Mouse (Mus musculus): Measurements from ENCODE around the gene Ngfr. TPM values are rescaled to one million over a fixed set of nuclear protein-coding genes. Genes with fewer than 3 reads are reported as not detected.

Gene Ngfr
- total RNA-seq, 2 experiments from 2014 or later = 1.3 TPM

DNA sequence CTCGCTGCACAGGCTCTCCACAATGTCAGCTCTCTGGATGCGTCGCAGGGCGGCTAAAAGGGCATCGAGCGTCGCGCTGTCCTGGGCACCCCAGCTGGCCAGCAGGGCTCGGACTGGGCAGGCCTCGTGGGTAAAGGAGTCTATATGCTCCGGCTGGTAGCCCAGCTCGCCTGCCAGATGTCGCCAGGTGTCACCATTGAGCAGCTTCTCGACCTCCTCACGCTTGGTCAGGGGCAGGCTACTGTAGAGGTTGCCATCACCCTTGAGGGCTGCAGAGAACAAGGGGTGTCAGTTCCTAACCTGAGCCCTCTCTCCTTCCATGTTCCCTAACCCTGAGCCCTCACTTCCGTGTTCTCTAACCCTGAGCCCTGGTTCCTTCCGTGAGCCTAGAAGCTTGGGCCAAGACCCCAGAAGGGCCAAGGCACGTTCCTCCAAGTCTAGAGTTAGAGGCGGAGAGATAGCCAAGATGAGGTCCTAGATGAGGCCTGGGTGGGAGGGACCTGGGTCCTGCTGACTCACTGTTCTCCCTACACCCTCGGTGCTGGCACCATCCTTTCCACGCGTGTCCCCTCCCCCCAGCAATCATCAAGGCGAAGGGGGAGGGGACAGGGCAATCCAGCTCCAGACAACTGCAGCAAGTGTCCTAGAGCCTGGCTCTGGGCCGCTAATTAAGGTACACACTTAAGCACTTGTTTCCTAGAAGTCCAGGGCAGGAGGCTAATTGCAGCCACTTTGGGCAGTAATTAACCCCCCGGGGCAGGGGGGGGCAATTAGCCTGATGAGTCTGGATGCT lies 16.5 kb downstream of the Ngfr start:
- Histone ChIP-seq H3K4me3 (no peak overlapping the region), H3K27ac (no peak overlapping the region)
- TF ChIP-seq CTCF (conservative IDR thresholded peaks at IDR 0.05) = no peak
- no peak for DNase-seq (ENCODE audit: low spot score in 2 of 2)

DNA sequence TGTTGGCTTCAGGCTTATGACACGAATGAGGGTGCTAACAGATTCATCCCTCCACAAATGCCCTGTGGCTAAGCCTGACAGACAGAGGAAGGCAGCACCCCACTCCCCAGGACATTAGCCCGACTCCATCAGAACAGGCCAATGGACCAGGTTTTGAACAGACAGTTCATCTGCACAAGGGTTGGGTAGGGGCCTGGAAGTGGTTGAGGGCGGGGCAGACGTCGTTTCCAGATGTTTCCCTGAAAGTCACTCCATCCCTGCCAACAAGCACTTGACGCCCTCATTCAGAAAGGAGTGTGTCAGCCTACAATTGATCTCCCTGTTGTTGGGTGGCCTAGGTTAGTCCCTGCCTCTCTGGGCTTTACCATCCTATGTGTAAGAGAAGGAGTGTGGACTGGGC lies 17.6 kb downstream of the Ngfr start:
- Histone ChIP-seq H3K4me3 (no peak overlapping the region), H3K27ac (no peak overlapping the region)
- no peak for DNase-seq (ENCODE audit: low spot score in 2 of 2)
- TF ChIP-seq CTCF (conservative IDR thresholded peaks at IDR 0.05) = no peak

DNA sequence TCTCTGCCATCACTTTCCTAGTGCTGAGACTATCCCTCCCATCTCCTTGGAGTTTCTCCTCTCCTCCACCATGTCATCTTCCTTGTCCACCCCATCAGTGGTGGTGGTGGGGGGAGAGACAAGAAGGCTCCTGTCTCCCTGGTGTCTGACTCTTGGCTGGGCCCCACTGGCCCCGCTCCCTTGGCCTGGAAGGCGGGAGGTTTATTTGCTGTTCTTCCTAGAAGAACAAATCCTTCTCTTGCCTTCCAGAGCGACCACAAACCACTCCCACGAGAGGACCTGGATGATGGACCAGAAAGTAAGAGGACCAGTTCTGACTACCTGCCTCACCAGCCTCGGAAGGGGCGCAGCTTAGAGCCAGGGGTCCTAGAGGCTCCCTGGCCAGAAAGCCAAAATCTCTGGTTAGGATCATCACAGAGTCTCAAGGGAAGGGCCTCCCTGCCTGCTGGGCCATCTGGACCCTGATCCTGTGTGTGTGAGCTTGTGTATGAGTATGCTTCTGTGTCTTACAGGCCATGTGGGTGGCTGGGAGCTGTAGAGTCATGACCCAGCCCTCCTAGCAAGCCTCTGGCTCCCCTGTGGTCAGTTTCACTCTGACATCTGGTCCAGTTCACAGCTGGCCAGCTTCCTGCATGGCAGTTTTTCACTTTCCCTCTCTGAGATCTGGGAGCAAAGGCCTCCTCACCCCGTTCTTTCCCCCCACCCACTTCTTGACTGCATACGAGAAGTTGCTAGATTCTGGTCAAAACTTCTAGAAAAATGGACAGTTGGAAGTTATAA lies 19.4 kb downstream of the Ngfr start:
- Histone ChIP-seq H3K4me3 (no peak overlapping the region), H3K27ac (no peak overlapping the region)
- no peak for TF ChIP-seq CTCF (conservative IDR thresholded peaks at IDR 0.05)
- no peak for DNase-seq (ENCODE audit: low spot score in 2 of 2)

DNA sequence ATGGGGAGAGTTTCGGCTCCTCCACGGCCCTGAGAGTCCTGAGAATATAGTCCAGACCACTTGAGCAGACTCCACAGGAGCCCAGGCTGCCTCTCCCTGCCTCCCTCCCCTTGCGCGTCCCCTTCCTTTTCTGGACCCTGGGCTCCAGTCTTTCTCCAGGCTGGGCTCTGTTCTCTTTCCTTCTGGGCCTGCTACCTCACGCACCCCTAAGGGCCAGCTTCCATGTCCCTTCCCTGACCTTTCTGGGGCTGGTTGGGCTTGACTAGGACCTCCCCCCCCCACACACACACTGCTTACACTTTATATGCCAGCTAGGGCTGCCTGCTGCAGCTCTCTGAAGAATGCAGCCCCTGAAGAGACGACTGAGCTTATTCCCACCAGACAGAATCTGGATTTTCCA lies 20.2 kb downstream of the Ngfr start:
- H3K27ac ChIP-seq = no peak overlapping the region
- no peak for TF ChIP-seq CTCF (conservative IDR thresholded peaks at IDR 0.05)
- DNase-seq (ENCODE audit: low spot score in 2 of 2) = no peak
- H3K4me3 ChIP-seq = no peak overlapping the region

DNA sequence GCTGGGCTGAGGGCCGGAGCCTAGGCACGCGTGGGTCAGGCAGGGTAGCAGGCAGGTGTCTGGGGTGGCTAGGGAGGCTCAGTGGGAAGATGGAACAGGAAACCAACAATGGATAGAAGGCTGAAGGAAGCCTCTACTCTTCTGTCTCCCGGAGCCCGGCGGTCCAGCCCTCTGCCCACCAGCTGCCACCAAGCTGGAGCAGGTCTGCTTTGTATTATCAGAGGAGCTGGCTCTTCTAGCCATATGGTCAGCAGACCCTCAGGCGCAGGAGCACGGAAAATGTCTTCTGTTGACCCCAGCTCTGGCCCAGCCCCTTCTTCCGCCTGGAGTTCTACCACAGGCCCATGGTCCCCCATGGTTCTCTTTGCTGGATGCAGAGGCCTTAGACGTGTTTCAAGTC lies 22.2 kb downstream of the Ngfr start:
- no peak for DNase-seq (ENCODE audit: low spot score in 2 of 2)
- Histone ChIP-seq H3K4me3 (no peak overlapping the region), H3K27ac (no peak overlapping the region)
- no peak for TF ChIP-seq CTCF (conservative IDR thresholded peaks at IDR 0.05)

DNA sequence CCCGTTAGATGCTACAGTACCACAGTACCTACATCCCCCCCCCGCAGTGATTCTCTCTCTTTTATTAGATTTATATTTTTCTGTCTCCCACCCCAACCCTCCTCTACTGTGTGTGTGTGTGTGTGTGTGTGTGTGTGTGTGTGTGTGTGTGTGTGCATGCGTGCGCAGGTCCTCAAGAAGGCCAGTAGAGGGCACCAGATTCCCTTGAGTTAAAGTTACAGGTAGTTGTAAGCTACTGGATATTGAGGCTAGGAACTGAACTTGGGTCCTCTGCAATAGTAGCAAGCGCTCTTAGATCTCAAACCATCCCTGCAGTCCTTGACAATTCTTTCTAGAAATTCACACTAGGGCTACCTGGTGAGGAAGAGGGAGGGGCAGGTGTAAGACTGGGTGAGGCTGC lies 23.7 kb downstream of the Ngfr start:
- H3K27ac ChIP-seq = no peak overlapping the region
- TF ChIP-seq CTCF (conservative IDR thresholded peaks at IDR 0.05) = no peak
- H3K4me3 ChIP-seq = no peak overlapping the region
- no peak for DNase-seq (ENCODE audit: low spot score in 2 of 2)

DNA sequence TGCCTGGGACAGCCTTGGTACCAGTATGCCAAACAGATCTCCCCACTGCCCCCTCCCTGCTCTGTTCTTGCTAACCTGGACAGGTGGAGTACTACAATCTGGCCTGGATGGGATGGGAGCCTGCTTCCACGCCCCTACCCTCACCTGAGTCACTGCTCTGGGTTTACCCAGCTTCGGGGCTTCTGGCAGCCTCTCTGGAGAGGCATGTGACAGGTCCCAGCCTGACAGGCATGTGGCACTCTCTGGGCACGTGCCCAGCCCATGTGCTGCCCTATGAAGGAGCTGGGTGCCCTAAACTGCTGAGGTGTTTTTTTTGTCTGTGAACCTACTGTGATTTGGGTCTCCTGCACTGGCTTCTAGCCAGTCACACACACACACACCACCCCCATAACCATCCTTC lies 26.8 kb downstream of the Ngfr start:
- no peak for DNase-seq (ENCODE audit: low spot score in 2 of 2)
- H3K27ac ChIP-seq = no peak overlapping the region
- no peak overlapping the region for H3K4me3 ChIP-seq
- TF ChIP-seq CTCF (conservative IDR thresholded peaks at IDR 0.05) = no peak

DNA sequence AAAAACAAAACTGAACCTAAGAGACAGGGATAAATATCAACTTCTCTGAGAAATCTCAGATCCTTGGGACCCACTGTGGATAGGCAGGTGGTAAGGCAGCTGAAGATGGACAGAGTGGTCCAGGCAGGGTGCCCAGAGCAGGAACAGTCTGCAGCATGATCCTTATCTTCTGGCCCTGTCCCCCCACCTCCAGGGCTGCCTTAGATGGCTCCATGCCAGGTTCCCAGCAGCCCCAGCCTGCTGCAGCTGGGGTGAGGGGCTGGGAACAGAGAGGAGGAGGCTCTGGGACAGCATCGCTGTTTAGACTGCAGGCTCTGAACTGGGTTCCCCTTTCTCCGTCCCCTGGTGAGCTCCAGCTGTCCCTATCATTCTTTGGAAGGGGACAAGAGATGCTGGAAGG lies 27.8 kb downstream of the Ngfr start:
- Histone ChIP-seq H3K4me3 (no peak overlapping the region), H3K27ac (no peak overlapping the region)
- TF ChIP-seq CTCF (conservative IDR thresholded peaks at IDR 0.05) = no peak
- DNase-seq (ENCODE audit: low spot score in 2 of 2) = no peak

DNA sequence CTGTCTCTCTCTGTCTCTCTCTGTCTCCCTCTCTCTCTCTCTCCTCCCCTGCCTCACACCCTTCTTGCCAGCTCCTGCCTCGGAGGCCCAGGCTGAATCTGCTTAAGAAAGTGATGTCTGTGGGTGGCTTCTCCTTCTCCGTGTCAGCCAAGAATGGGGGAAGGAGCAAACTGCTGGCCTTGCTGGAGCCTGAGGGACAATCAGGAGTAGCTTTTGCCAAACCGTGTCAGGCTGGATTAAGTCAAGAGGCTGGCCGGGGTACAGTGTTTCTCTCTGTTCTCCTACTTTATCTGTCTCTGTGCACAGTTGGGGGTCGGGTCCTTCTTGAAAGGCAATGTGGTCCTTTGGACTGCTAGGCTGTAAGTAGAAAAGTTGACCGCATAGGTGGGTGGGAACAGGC lies 29.8 kb downstream of the Ngfr start:
- DNase-seq (ENCODE audit: low spot score in 2 of 2) = no peak

DNA sequence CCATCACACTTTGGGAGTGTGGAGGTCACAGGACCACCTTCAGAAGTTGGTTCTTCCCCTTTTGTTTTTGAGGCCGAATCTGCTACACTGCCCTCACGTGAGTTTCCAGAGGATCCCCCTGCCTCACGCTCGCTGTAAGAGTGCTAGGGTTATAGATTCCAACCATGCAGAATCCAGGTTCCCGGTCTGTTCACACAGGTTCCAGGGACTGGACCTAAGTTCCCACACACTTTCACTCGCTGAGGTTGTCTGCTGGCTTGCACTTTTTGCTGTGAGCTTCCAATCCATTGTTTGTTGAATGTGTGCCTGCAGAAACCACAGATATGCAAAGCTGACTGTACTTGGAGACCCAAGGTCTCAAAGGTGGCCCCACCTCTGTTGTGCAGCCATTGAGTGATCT lies 30.5 kb downstream of the Ngfr start:
- H3K27ac ChIP-seq = no peak overlapping the region
- no peak for DNase-seq (ENCODE audit: low spot score in 2 of 2)
- TF ChIP-seq CTCF (conservative IDR thresholded peaks at IDR 0.05) = no peak
- H3K4me3 ChIP-seq = no peak overlapping the region

More for the DNA sequence above, 29.8 kb downstream of the Ngfr start:
- H3K4me3 ChIP-seq = no peak overlapping the region
- no peak for TF ChIP-seq CTCF (conservative IDR thresholded peaks at IDR 0.05)
- no peak overlapping the region for H3K27ac ChIP-seq

DNA sequence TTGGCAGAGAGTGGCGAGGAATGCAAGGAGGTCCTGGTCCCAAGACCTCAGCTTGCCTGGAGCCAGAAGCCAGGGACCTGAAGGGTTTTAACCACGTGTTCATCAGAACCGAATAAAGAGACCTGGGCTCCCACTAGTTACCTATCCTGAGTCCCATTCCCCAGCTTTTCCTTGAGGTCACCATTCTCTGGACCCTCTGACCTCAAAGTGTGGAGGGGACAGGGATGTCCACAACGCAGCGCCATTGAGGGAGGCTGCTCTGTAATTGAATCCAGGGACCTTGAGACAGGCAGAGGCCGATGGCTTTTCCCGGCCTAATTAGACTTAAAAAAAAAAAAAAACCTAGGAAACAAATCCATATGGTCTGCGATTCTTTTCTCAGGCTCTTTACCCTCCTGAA lies 32.3 kb downstream of the Ngfr start:
- H3K4me3 ChIP-seq = no peak overlapping the region
- no peak overlapping the region for H3K27ac ChIP-seq

DNA sequence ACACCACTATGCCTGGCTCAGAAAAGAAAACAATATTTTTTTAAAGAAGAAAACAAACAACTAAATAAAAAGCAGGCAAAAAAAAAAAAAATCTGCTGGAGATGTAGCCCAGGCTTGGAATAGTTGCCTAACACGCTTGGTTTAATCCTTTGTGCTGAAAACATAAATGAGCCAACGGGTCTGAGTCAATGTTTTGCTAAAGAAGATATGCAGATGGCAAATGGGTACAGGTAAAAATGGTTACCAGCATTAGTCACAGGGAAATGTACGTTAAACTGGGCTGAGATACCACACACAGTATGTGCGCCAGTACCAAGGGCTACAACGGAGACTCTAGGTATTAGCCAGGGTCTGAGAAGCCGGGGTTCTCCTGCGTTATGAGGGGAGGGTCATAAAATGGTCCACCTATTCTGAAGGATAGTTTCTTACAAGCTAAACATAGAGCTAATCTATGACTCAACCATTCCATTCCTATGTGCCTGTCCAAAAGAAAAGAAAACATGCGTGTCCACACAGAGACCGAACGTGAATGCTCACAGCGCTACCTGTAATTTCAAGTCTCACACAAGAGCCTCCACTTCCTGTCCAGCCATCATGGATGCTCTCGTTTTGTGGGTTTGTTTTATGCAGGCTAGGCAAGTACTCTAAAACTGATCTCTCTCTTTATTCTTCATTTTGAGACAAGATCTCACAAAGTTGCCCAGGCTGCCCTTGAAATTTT lies 37.1 kb downstream of the Ngfr start:
- TF ChIP-seq CTCF (conservative IDR thresholded peaks at IDR 0.05) = no peak
- no peak for DNase-seq (ENCODE audit: low spot score in 2 of 2)
- no peak overlapping the region for H3K27ac ChIP-seq
- H3K4me3 ChIP-seq = no peak overlapping the region

More for the DNA sequence above, 32.3 kb downstream of the Ngfr start:
- TF ChIP-seq CTCF (conservative IDR thresholded peaks at IDR 0.05) = no peak
- DNase-seq (ENCODE audit: low spot score in 2 of 2) = no peak
